Mouse (Mus musculus): ENCODE data around the gene Acer2. TPM values are rescaled to one million over a fixed set of nuclear protein-coding genes. Genes with fewer than 3 reads are reported as not detected.

The Acer2 gene
- total RNA-seq, 2 experiments from 2014 or later = 7.2 to 8.0 TPM

- no peak for DNase-seq (ENCODE audit: low spot score in 2 of 2)
- intact Hi-C loops (cut with DNase I) = no loop called here
These were observed 62.5 kb downstream of the Acer2 start for GRCm38 (mm10) chr4:86936706-86937105.

- DNase-seq (ENCODE audit: low spot score in 2 of 2) = no peak
- intact Hi-C loops (cut with DNase I) = no loop called here
These were observed 68.5 kb downstream of the Acer2 start for GRCm38 (mm10) chr4:86942656-86943055.

GRCm38 (mm10) chr4:86943296-86943695, 69.1 kb downstream of the Acer2 start:
- intact Hi-C loops (cut with DNase I) = no loop called here
- no peak for DNase-seq (ENCODE audit: low spot score in 2 of 2)

GRCm38 (mm10) chr4:86948794-86949193, 74.6 kb downstream of the Acer2 start:
- no peak for DNase-seq (ENCODE audit: low spot score in 2 of 2)
- intact Hi-C loops (cut with DNase I) = no loop called here

GRCm38 (mm10) chr4:86953519-86953918, 79.3 kb downstream of the Acer2 start:
- intact Hi-C loops (cut with DNase I) = no loop called here
- peak in 1 of 2 experiments; percentile 7 for DNase-seq (ENCODE audit: low spot score in 2 of 2)

GRCm38 (mm10) chr4:86955448-86955847, 81.3 kb downstream of the Acer2 start:
- DNase-seq (ENCODE audit: low spot score in 2 of 2) = no peak
- intact Hi-C loops (cut with DNase I) = loop anchor here (5.0 kb wide), 1 partner anchor 407 kb away; no protein-coding TSS in a partner anchor

- intact Hi-C loops (cut with DNase I) = loop anchor here (5.0 kb wide), 1 partner anchor 405 kb away; no protein-coding TSS in a partner anchor
These were observed 83.6 kb downstream of the Acer2 start for GRCm38 (mm10) chr4:86957576-86958411.

GRCm38 (mm10) chr4:86977272-86977671, 103.1 kb downstream of the Acer2 start:
- intact Hi-C loops (cut with DNase I) = no loop called here
- no peak for DNase-seq (ENCODE audit: low spot score in 2 of 2)

More at GRCm38 (mm10) chr4:86957576-86958411, 83.6 kb downstream of the Acer2 start:
- peak; percentile 74 for DNase-seq (ENCODE audit: low spot score in 2 of 2)

Other genes with a start within 250 kb of the Acer2 start
- gene Plin2, start 204.3 kb upstream of the Acer2 start, total RNA-seq (2021) = 10 to 100 TPM; 10.4 to 13.4 TPM
- gene Dennd4c, start 125.8 kb upstream of the Acer2 start, total RNA-seq (2021) = 10 to 100 TPM; 10.5 TPM
- gene Rps6, start 17.0 kb upstream of the Acer2 start, total RNA-seq (2021) = 100 to 1,000 TPM; 376 to 417 TPM

Data from left cerebral cortex, postnatal 36 days (tissue).